Mouse (Mus musculus): Measurements from ENCODE around the gene Psg22.

DNA sequence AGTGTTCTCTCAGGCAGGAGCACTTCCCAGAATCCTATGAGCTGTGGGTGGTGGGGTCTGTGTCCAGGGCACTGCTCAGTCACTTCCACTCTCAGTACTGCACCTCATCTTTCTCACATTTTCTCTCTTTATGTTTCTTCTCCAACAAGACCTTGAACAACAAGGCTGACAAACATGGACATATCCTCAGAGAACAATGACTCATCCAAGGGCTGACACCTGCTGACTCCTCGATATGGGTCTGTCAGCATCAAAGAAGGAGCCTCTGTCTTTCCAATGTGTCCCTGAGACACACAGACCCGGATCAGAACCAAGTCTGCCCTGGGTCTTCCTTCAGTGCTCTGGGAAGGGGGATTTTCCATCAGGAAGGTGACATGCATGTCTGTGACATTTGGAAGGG lies 31.8 kb upstream of the Psg22 start, which contains the start of gene Psg20:
- TF ChIP-seq CTCF (conservative IDR thresholded peaks at IDR 0.05 in 1 of 2, IDR thresholded peaks at IDR 0.05 in 1 of 2; ENCODE audit: low read depth in 2 of 2, low read length in 2 of 2) (no peak), POLR2A (IDR thresholded peaks at IDR 0.05; ENCODE audit: low read depth, low read length) (no peak), ZNF384 (IDR thresholded peaks at IDR 0.05; ENCODE audit: low read depth, low read length) (no peak), ZC3H11A (IDR thresholded peaks at IDR 0.05; ENCODE audit: low read depth, low read length) (no peak), CHD2 (IDR thresholded peaks at IDR 0.05; ENCODE audit: low read length) (no peak), BHLHE40 (IDR thresholded peaks at IDR 0.05; ENCODE audit: low read depth, low read length) (no peak), TCF12 (IDR thresholded peaks at IDR 0.05; ENCODE audit: low read depth, low read length) (no peak), ELF1 (IDR thresholded peaks at IDR 0.05; ENCODE audit: low read depth, low read length) (no peak), GABPA (IDR thresholded peaks at IDR 0.05; ENCODE audit: insufficient replicate concordance, low read depth, low read length) (no peak), PAX5 (IDR thresholded peaks at IDR 0.05; ENCODE audit: low read length) (no peak), MAX (IDR thresholded peaks at IDR 0.05; ENCODE audit: low read length) (no peak)
